Mouse (Mus musculus) cerebellum, postnatal 4 days (tissue): Measurements from ENCODE around the gene Nipbl.

Experiments
- DNase-seq, 2 experiments: peaks; one replicate each; pipeline ENCODE4 v3.0.0; 2022; ENCODE audit warnings: low spot score in 2 of 2, mixed read lengths in 1 of 2

Nipbl gene

GRCm38 (mm10) chr15:8416500-8417138 is 27.6 kb downstream of the Nipbl start:
- no peak for DNase-seq

GRCm38 (mm10) chr15:8413356-8413755 is 30.9 kb downstream of the Nipbl start:
- no peak for DNase-seq

GRCm38 (mm10) chr15:8411873-8412272 is 32.4 kb downstream of the Nipbl start:
- DNase-seq = no peak

- no peak for DNase-seq
Observed at GRCm38 (mm10) chr15:8411168-8411837, 33.0 kb downstream of the Nipbl start.

GRCm38 (mm10) chr15:8407082-8407481 is 37.2 kb downstream of the Nipbl start:
- no peak for DNase-seq

- no peak for DNase-seq
Observed at GRCm38 (mm10) chr15:8406219-8406618, 38.0 kb downstream of the Nipbl start.

GRCm38 (mm10) chr15:8402591-8402990 is 41.7 kb downstream of the Nipbl start:
- no peak for DNase-seq

GRCm38 (mm10) chr15:8401536-8401935 is 42.7 kb downstream of the Nipbl start:
- no peak for DNase-seq

GRCm38 (mm10) chr15:8391764-8392163 is 52.5 kb downstream of the Nipbl start:
- DNase-seq = no peak

GRCm38 (mm10) chr15:8382213-8382612 is 62.0 kb downstream of the Nipbl start:
- peak in 1 of 2 experiments; percentile 8 for DNase-seq

GRCm38 (mm10) chr15:8375657-8376056 is 68.6 kb downstream of the Nipbl start:
- DNase-seq = no peak

GRCm38 (mm10) chr15:8374724-8375123 is 69.5 kb downstream of the Nipbl start:
- no peak for DNase-seq

- no peak for DNase-seq
Observed at GRCm38 (mm10) chr15:8347104-8347773, 97.0 kb downstream of the Nipbl start.

GRCm38 (mm10) chr15:8340596-8340995 is 103.7 kb downstream of the Nipbl start:
- DNase-seq = no peak

- no peak for DNase-seq
Observed at GRCm38 (mm10) chr15:8331547-8331946, 112.7 kb downstream of the Nipbl start.

- no peak for DNase-seq
Observed at GRCm38 (mm10) chr15:8325629-8326028, 118.6 kb downstream of the Nipbl start.

GRCm38 (mm10) chr15:8324833-8325232 is 119.4 kb downstream of the Nipbl start:
- DNase-seq = no peak

GRCm38 (mm10) chr15:8324061-8324460 is 120.2 kb downstream of the Nipbl start:
- no peak for DNase-seq

GRCm38 (mm10) chr15:8321491-8321890 is 122.8 kb downstream of the Nipbl start:
- DNase-seq = no peak

GRCm38 (mm10) chr15:8319191-8319590 is 125.1 kb downstream of the Nipbl start:
- no peak for DNase-seq

GRCm38 (mm10) chr15:8317381-8317780 is 126.9 kb downstream of the Nipbl start:
- no peak for DNase-seq

GRCm38 (mm10) chr15:8305474-8305873 is 138.8 kb downstream of the Nipbl start:
- no peak for DNase-seq

GRCm38 (mm10) chr15:8302944-8303343 is 141.3 kb downstream of the Nipbl start:
- DNase-seq = no peak
